Mouse (Mus musculus) bone marrow, adult 2 months (tissue): ENCODE data around the gene Epha6. TPM values are rescaled to one million over a fixed set of nuclear protein-coding genes. Genes with fewer than 3 reads are reported as not detected.

Experiments used
- H3K27ac ChIP-seq: fragments of 200-500 bp; 2 replicates; pipeline ENCODE4 v1.5.1; 2012; ENCODE audit warnings: low read depth, mild to moderate bottlenecking, control low read depth, inconsistent platforms, low read length; ENCODE audit not compliant: control insufficient read depth, poor library complexity, insufficient read depth
- H3K4me1 ChIP-seq: fragments of 200-500 bp; 2 replicates; pipeline ENCODE4 v1.6.1; 2011; ENCODE audit warnings: low read length; ENCODE audit not compliant: control insufficient read depth, insufficient read depth
- H3K4me3 ChIP-seq: fragments of 200-500 bp; replicated peaks from 2 replicates; pipeline ENCODE3; 2011; ENCODE audit warnings: mild to moderate bottlenecking, low read depth, low read length, control low read depth; ENCODE audit not compliant: control insufficient read depth
- CTCF ChIP-seq: fragments of 200-500 bp; IDR thresholded peaks from 2 replicates; pipeline ENCODE4 v1.5.1; 2011; ENCODE audit warnings: low read length, control low read depth; ENCODE audit not compliant: control insufficient read depth, insufficient read depth
- POLR2A ChIP-seq: fragments of 200-500 bp; IDR thresholded peaks from 2 replicates; pipeline ENCODE4 v1.6.1; 2011; ENCODE audit warnings: low read depth, mild to moderate bottlenecking, control low read depth, low read length, borderline replicate concordance; ENCODE audit not compliant: control insufficient read depth
- WGBS: fragments of 180-500 bp; shearing (Covaris S2); methylation state at CpG from one replicate; pipeline ENCODE4 v1.1.7; 2018; 5-methylcytosine and 5-hydroxymethylcytosine counted together
- polyA plus RNA-seq: library from polyadenylated mRNA; stranded (reverse); fragments of >200 nt; gene quantifications from 2 replicates; pipeline ENCODE4 v1.2.4, GENCODE M21; 2011; ENCODE audit warnings: low replicate concordance; ENCODE audit not compliant: missing spikeins, insufficient read depth, insufficient read length

Gene Epha6
- polyA plus RNA-seq, 1 experiment: not detected

DNA sequence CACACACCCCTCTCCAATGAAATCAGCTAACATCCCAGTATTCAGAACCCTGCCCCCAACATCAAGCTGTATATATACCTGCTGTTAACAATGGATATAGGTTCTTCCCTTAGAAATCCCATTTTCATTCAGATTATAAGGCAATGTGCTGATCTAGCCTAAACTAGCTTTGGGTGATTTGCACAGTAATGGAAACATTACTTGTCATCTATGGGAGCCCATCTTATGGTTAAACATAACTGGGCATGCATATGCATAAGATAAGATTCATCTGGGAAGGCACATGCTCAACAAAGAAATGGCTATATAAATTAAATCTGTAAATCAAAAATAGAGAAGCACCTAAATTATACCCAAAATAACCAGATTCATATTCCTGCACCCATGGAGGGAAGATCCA is 230.2 kb downstream of the Epha6 start:
- Histone ChIP-seq H3K4me1 (no peaks in the 10 kb centered on the region), H3K4me3 (no peak overlapping the region), H3K27ac (no peak overlapping the region)
- no peak for TF ChIP-seq CTCF
- no peak for TF ChIP-seq POLR2A

DNA sequence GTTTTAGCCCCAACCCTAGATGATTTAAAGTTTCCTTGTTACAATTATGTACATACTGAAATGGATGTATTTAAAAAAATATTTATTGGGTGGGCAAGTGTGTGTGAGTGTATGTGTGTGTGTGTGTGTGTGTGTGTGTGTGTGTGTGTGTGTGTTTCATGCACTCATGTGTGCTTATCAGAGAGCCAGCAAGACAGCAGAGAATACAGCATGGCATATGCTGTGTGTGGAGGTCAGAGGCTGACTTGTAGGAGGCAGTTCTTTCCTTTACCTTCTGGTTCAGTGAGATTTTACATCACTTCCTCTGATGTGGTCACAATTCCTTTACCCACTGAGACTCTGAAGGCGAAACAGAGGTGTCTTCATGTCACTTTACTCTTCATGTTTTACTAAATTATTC is 321.4 kb downstream of the Epha6 start:
- H3K4me3 ChIP-seq: no peak overlapping the region
- no peak for TF ChIP-seq CTCF
- no peak for TF ChIP-seq POLR2A
- WGBS: 44% methylated on average over 1 of the region's 1 CpGs
- no peaks in the 10 kb centered on the region for H3K4me1 ChIP-seq
- no peak overlapping the region for H3K27ac ChIP-seq

DNA sequence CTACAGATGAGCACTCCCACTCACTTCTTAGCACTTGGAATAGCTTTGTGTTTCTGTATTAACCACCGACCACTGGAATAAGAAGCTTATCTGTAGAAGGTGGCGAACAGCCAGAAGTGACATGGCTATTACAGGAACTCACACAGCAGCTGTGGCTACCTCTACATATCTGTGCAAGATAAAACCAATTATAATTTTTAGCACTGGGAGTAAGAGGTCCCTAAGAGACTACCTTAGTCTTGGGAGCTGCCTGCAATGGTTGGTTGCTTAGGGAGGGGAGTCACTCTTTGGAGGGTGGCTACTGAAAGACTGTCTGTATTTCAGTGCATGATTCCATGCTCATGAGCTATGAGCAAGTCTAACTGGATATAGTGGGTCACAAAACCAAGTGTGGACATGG is 331.2 kb downstream of the Epha6 start:
- WGBS: 75% methylated on average over 2 of the region's 2 CpGs
- H3K4me3 ChIP-seq: no peak overlapping the region
- TF ChIP-seq CTCF (no peak), POLR2A (no peak)
- H3K27ac ChIP-seq: no peak overlapping the region
- H3K4me1 ChIP-seq: no peaks in the 10 kb centered on the region

DNA sequence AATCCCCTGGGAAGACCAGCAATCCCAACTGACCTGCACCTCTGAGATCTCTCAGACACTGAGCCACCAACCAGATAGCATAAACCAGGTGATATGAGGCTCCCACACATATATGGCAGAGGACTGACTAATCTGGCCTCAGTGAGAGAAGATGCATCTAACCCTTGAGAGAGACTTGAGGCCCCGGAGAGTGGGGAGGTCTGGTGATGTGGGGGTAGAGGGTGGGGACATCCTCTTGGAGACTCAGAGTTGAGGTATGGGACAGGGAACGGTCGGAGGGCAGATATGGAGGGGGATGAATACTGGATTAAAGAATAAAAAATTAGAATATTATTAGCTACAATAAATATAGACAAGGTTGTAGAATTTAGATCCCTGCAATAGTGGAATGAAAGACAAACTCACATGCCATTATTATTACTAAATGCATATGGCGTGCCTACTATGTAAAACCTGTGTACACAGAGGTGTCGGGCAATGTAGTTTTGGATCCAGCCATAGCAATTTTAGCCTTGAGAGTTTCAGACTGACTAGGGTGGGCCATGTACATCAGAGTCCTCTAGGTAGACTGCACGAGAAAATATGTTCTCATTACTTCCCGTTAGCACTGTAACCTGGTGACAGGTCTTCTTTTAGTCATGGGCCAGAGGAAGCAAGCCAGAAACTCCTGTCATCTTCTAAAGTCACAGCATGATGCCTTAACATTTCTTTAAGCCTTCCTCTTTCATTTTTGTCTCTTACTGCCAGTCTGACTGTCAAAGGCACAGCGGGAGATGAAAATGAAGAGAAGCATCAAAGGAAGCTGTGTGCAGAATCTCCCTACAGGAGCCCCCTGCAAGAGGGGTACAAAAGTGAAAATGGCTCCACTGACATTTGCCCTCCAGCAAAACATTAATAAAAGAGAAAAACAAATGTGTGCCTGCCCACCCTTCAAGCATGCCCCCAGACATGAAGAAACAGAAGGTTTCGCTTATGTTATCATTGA is 338.7 kb downstream of the Epha6 start:
- TF ChIP-seq CTCF (no peak), POLR2A (no peak)
- Histone ChIP-seq H3K4me3 (no peak overlapping the region), H3K27ac (no peak overlapping the region), H3K4me1 (no peaks in the 10 kb centered on the region)
- 78% methylated on average over 9 of the region's 9 CpGs for WGBS

DNA sequence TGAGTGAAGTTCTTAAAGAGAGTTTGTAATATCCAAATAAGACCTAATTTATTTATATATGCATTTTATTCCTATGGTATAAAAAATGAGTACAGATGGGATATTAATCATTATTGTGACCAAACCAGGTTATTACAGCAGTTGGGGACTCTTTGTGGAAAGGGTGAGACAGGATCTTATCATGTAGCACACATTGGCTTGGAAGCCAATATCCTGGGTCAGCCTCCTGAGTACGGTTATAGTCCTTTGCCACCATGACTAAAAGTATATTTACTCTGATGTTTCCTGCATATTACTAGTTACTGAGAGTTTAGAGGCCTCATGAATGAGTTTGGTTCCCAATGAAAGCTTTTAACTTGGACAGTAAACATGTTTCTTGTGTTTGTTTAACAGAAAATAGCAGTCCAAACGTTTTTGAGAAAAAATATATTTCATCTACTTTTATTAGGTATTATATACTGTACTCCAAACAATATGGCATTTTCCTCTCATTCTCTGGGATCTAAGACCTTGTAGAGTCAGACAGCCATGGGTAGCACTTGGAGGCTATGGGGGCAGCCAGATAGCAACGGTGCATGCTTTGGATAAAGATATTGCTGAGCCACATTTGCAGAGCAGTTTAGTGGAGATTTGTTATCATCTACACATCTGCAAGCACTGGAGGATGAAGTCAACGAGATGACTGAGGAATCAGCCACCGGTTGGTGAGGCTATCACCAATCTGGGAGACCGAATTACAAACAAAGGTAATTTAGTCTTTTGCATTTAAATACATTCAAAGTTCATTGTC is 340.4 kb downstream of the Epha6 start:
- H3K4me3 ChIP-seq: no peak overlapping the region
- TF ChIP-seq POLR2A (no peak), CTCF (no peak)
- 65% methylated on average over 6 of the region's 6 CpGs for WGBS
- no peaks in the 10 kb centered on the region for H3K4me1 ChIP-seq
- no peak overlapping the region for H3K27ac ChIP-seq

DNA sequence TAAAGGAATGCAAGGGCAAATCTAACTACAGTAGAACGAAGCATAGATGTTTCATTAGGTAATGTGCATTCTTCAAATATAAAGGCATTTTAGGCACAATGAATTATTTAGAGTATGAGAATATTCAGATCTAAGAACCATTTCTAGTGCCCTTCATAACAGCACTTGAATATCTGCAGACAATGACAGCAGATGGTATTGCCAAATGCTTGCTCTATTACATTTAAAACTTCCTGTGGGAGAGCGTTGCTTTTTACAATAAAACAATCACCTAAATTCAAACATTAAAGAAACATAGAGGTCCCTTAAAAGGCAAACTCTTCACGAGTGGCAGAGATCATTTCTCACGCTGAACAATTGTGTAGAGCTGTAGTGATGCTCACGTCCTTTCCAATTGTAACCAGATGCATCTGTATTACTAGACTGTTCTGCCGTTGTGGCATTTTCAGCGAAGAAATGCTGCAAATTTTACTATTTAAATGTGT is 347.1 kb downstream of the Epha6 start:
- 82% methylated on average over 7 of the region's 7 CpGs for WGBS

DNA sequence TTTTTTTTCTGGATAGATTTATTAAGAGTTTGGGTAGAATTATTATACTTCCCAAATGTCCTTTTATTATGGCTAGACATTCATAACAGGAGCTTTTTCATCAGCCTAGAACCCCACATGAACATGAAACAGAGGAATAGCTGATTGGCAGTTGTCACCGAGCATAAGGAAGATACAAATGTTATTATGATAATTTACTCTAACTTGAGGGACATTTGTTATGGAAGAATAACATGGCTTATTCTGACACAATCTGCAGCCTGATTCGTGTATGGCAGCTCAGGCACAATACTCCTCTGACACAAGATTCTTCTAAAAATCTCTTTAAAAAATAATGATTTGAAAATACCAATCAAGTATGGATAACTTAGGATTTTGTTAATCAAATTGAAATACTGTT is 347.7 kb downstream of the Epha6 start:
- H3K4me3 ChIP-seq: no peak overlapping the region
- H3K4me1 ChIP-seq: no peaks in the 10 kb centered on the region
- WGBS: 61% methylated on average over 2 of the region's 2 CpGs
- TF ChIP-seq CTCF: no peak
- TF ChIP-seq POLR2A: no peak
- H3K27ac ChIP-seq: no peak overlapping the region

More for the DNA sequence above, 347.1 kb downstream of the Epha6 start:
- H3K27ac ChIP-seq: no peak overlapping the region
- no peak overlapping the region for H3K4me3 ChIP-seq
- no peaks in the 10 kb centered on the region for H3K4me1 ChIP-seq
- TF ChIP-seq POLR2A: no peak
- no peak for TF ChIP-seq CTCF

DNA sequence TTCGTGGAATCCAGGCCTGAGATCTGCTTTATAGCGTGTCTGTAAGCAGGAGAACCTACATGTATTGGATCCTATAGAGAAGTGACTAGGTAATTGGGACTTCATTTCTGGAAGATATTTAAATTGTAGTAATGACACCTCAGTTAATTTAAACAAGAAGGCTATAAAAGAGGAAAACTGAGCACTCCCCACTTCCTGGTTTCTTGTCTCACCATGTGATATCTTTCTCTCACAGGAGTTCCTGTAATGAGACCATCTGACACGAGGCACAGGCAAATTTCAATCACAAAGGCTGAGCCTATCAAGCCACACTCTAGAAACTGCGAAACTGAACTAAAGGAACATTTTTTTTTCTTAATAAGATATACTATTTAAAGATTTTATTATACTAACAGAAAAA is 348.3 kb downstream of the Epha6 start:
- Histone ChIP-seq H3K4me1 (no peaks in the 10 kb centered on the region), H3K27ac (no peak overlapping the region), H3K4me3 (no peak overlapping the region)
- 43% methylated on average over 4 of the region's 4 CpGs for WGBS
- TF ChIP-seq CTCF (no peak), POLR2A (no peak)
